Mouse (Mus musculus): ENCODE results near the gene Tmem140. TPM values are rescaled to one million over a fixed set of nuclear protein-coding genes. Genes with fewer than 3 reads are reported as not detected.
A peak's percentile ranks its signal among the peaks of the same experiment; 100 is the strongest.

Tmem140 gene
- total and polyA plus RNA-seq, 3 experiments, result 18.2 to 22.9 (median 22.9) TPM

DNA sequence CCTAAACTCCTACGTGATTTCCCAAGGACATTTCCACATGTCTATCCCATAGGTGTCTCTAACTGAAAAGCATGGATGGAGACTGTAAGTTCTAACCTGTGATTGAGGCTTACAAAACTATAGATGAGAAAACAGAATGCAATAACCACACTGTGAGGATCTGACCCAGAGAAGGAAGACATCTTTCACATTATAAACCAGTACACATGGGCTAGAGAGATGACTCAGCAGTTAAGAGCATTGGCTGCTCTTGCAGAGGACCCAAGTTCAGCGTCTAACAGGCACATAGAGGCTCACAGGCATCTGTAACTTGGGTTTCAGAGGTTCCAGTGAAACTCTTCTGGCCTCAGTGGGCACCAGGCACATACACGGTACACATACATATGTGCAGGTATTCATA is 51.5 kb downstream of the Tmem140 start:
- H3K36me3 ChIP-seq (ENCODE audit: control insufficient read depth, insufficient read depth, low read length), result no peaks in the 10 kb centered on the region
- intact Hi-C loops (cut with DNase I), result loop anchor here (5.0 kb wide), 1 partner anchor 597 kb away; the partner anchor contains the start of gene Akr1b3
- 82% methylated on average over 3 of the region's 3 CpGs for whole genome bisulfite sequencing
- H3K4me3 ChIP-seq, result no peak overlapping the region
- no peak for DNase-seq
- H3K27ac ChIP-seq, result no peak overlapping the region
- H3K27me3 ChIP-seq (ENCODE audit: control insufficient read depth, insufficient read depth, low read length), result no peaks in the 10 kb centered on the region
- no peak overlapping the region for H3K9ac ChIP-seq (ENCODE audit: low read depth, low read length)
- TF ChIP-seq EP300 (IDR thresholded peaks at IDR 0.05; ENCODE audit: insufficient read depth, low read depth, low read length), result no peak
- TF ChIP-seq CTCF (IDR thresholded peaks at IDR 0.05), result no peak
- no peak for TF ChIP-seq POLR2A (IDR thresholded peaks at IDR 0.05; ENCODE audit: insufficient read depth, low read depth, low read length)
- H3K4me1 ChIP-seq (ENCODE audit: control insufficient read depth, insufficient read depth, low read length), result peaks cover 1% of the 10 kb centered on the region; the same call in 1 of the 2 replicates
- H3K79me2 ChIP-seq (replicated peaks; ENCODE audit: control insufficient read depth, insufficient read depth, low read length), result no peaks in the 10 kb centered on the region

DNA sequence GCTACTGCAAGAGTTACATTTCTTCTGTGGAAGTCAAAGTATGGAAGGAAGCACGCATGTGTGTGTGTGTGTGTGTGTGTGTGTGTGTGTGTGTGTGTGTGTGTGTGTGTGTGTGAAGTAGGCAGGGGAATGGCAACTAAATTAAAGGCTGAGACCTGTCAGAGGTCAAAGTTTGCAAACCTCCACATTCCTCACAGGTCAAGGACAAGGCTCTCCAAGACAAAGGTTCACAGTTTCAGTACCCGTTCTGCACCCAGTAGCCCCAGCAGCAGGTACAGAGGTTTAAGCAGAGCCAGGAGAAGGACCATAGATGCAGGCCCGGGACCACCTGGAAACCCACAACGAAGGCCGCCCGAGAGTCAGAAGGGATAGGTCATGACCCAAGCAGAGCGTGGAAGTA is 56.2 kb downstream of the Tmem140 start:
- DNase-seq, result no peak
- WGBS, result 91% methylated on average over 7 of the region's 7 CpGs
- intact Hi-C loops (cut with DNase I), result no loop called here

DNA sequence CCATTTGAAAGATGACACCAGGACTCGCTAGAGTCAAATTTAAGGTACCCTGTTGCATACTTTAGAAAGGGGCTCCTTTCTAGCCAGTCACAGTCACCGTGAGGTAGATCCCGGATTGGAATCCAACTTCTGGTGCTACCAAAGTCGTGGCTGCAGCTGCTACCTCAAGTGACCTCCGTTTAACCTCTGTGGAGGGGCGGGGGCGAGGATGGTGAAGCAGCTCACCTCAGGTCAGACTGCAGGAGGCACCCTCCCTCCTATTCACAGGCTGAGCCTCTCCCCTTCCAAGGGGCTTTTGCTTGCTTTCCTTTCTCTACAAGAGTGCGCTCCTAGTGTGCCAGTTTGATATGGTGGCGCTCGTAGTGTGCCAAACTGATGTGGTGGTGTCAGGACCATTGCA is 57.0 kb downstream of the Tmem140 start, which contains the start of gene Stra8:
Stra8 (plus strand) TSS at position 208 of the 400 bp plus-strand sequence.
- WGBS, result 65% methylated on average over 10 of the region's 10 CpGs
- no peak within 1 kb of the TSS for H3K9ac ChIP-seq (ENCODE audit: low read depth, low read length)
- no peaks in the 10 kb centered on the region for H3K27me3 ChIP-seq (ENCODE audit: control insufficient read depth, insufficient read depth, low read length)
- intact Hi-C loops (cut with DNase I), result no loop called here
- no peaks in the 10 kb centered on the region for H3K79me2 ChIP-seq (replicated peaks; ENCODE audit: control insufficient read depth, insufficient read depth, low read length)
- no peak within 1 kb of the TSS for H3K27ac ChIP-seq
- no peak for DNase-seq
- TF ChIP-seq EP300 (IDR thresholded peaks at IDR 0.05; ENCODE audit: insufficient read depth, low read depth, low read length) (no peak), CTCF (IDR thresholded peaks at IDR 0.05) (no peak), POLR2A (IDR thresholded peaks at IDR 0.05; ENCODE audit: insufficient read depth, low read depth, low read length) (no peak)
- no peak within 1 kb of the TSS for H3K4me3 ChIP-seq
- H3K4me1 ChIP-seq (ENCODE audit: control insufficient read depth, insufficient read depth, low read length), result no peaks in the 10 kb centered on the region
- no peaks in the 10 kb centered on the region for H3K36me3 ChIP-seq (ENCODE audit: control insufficient read depth, insufficient read depth, low read length)

More for the DNA sequence above, 56.2 kb downstream of the Tmem140 start:
- no peaks in the 10 kb centered on the region for H3K27me3 ChIP-seq (ENCODE audit: control insufficient read depth, insufficient read depth, low read length)
- H3K27ac ChIP-seq, result no peak overlapping the region
- no peaks in the 10 kb centered on the region for H3K4me1 ChIP-seq (ENCODE audit: control insufficient read depth, insufficient read depth, low read length)
- H3K9ac ChIP-seq (ENCODE audit: low read depth, low read length), result no peak overlapping the region
- no peak for TF ChIP-seq CTCF (IDR thresholded peaks at IDR 0.05)
- TF ChIP-seq POLR2A (IDR thresholded peaks at IDR 0.05; ENCODE audit: insufficient read depth, low read depth, low read length), result no peak
- TF ChIP-seq EP300 (IDR thresholded peaks at IDR 0.05; ENCODE audit: insufficient read depth, low read depth, low read length), result no peak
- H3K4me3 ChIP-seq, result no peak overlapping the region
- H3K79me2 ChIP-seq (replicated peaks; ENCODE audit: control insufficient read depth, insufficient read depth, low read length), result no peaks in the 10 kb centered on the region
- no peaks in the 10 kb centered on the region for H3K36me3 ChIP-seq (ENCODE audit: control insufficient read depth, insufficient read depth, low read length)

DNA sequence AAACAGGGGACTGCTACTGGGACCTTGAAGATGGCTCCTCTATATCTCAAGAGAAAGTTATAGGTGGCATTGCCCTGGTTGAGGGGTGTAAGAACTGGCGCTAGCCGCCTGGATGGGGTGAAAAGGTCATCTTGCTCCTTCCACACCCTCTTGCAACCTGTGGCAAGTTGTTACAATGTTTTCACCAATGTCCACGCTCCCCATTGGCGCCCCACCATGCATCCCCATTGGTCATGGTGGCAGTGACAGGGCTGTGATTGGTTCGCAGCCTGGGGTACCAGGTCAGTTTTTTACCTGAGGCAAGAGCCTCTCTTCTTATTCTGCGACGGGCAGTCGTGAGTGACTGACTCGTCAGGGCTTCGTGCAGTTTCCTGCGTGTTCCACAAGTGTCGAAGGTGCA is 57.7 kb downstream of the Tmem140 start:
- no peak for DNase-seq
- no peak overlapping the region for H3K4me3 ChIP-seq
- intact Hi-C loops (cut with DNase I), result no loop called here
- no peaks in the 10 kb centered on the region for H3K4me1 ChIP-seq (ENCODE audit: control insufficient read depth, insufficient read depth, low read length)
- H3K27me3 ChIP-seq (ENCODE audit: control insufficient read depth, insufficient read depth, low read length), result no peaks in the 10 kb centered on the region
- 97% methylated on average over 12 of the region's 12 CpGs for WGBS
- H3K27ac ChIP-seq, result no peak overlapping the region
- TF ChIP-seq POLR2A (IDR thresholded peaks at IDR 0.05; ENCODE audit: insufficient read depth, low read depth, low read length) (no peak), CTCF (IDR thresholded peaks at IDR 0.05) (no peak), EP300 (IDR thresholded peaks at IDR 0.05; ENCODE audit: insufficient read depth, low read depth, low read length) (no peak)
- no peaks in the 10 kb centered on the region for H3K36me3 ChIP-seq (ENCODE audit: control insufficient read depth, insufficient read depth, low read length)
- H3K9ac ChIP-seq (ENCODE audit: low read depth, low read length), result no peak overlapping the region
- H3K79me2 ChIP-seq (replicated peaks; ENCODE audit: control insufficient read depth, insufficient read depth, low read length), result no peaks in the 10 kb centered on the region

DNA sequence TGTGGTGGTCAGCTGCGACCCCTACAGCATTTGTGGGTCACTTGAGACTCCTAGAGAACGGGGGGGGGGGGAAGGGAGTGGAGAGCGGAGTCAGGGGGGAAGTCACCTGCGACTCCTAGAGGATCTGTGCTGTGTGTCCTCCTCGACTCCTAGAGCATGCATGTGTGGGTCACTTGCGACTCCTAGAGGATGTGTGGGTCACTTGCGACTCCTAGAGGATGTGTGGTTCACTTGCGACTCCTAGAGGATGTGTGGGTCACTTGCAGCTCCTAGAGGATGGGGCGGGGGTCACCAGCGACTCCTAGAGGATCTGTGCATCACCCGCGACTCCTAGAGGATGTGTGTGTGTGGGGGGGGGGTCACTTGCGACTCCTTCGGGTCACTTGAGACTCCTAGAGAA is 59.0 kb downstream of the Tmem140 start:
- WGBS, result 40% methylated on average over 14 of the region's 14 CpGs
- Histone ChIP-seq H3K4me1 (ENCODE audit: control insufficient read depth, insufficient read depth, low read length) (no peaks in the 10 kb centered on the region), H3K9ac (ENCODE audit: low read depth, low read length) (no peak overlapping the region), H3K79me2 (replicated peaks; ENCODE audit: control insufficient read depth, insufficient read depth, low read length) (no peaks in the 10 kb centered on the region), H3K27me3 (ENCODE audit: control insufficient read depth, insufficient read depth, low read length) (no peaks in the 10 kb centered on the region), H3K36me3 (ENCODE audit: control insufficient read depth, insufficient read depth, low read length) (no peaks in the 10 kb centered on the region), H3K4me3 (no peak overlapping the region), H3K27ac (no peak overlapping the region)
- DNase-seq, result peak in 1 of 2 experiments; percentile 41
- TF ChIP-seq EP300 (IDR thresholded peaks at IDR 0.05; ENCODE audit: insufficient read depth, low read depth, low read length) (0 out of 2 replicates have a peak, but pooled peaks have one; percentile 52), CTCF (IDR thresholded peaks at IDR 0.05) (peak; percentile 64), POLR2A (IDR thresholded peaks at IDR 0.05; ENCODE audit: insufficient read depth, low read depth, low read length) (no peak)
- intact Hi-C loops (cut with DNase I), result no loop called here

Other genes with a start within 250 kb of the Tmem140 start
- 1 to 10 TPM; 2.5 to 3.7 TPM for gene Agbl3, start 82.7 kb upstream of the Tmem140 start, total RNA-seq (2021)
- gene Agbl3, start 82.7 kb upstream of the Tmem140 start, polyA plus RNA-seq (2012; rRNA removed), result 2.6 and 3.4 TPM in 2 replicates
- 1 to 10 TPM; 3.5 to 5.5 TPM for gene Cyren, start 14.9 kb downstream of the Tmem140 start, total RNA-seq (2021)
- gene Cyren, start 14.9 kb downstream of the Tmem140 start, polyA plus RNA-seq (2012; rRNA removed), result 5.8 and 6.2 TPM in 2 replicates
- gene Wdr91, start 47.7 kb downstream of the Tmem140 start, total RNA-seq (2021), result 10 to 100 TPM; 12.7 to 13.4 TPM
- gene Wdr91, start 47.7 kb downstream of the Tmem140 start, polyA plus RNA-seq (2012; rRNA removed), result 8.1 and 13.3 TPM in 2 replicates
- gene Stra8, start 57.0 kb downstream of the Tmem140 start, total RNA-seq (2021), result not detected
- not detected in 2 replicates for gene Stra8, start 57.0 kb downstream of the Tmem140 start, polyA plus RNA-seq (2012; rRNA removed)
- under 1 TPM; 0.16 to 0.21 TPM for gene Slc23a4, start 125.3 kb downstream of the Tmem140 start, total RNA-seq (2021)
- 0.55 and 0.76 TPM in 2 replicates for gene Slc23a4, start 125.3 kb downstream of the Tmem140 start, polyA plus RNA-seq (2012; rRNA removed)